Mouse (Mus musculus) heart, postnatal 36 days (tissue): ENCODE results near the gene Dnah2. TPM values are rescaled to one million over a fixed set of nuclear protein-coding genes. Genes with fewer than 3 reads are reported as not detected.
A peak's percentile ranks its signal among the peaks of the same experiment; 100 is the strongest.

Experiments
- DNase-seq, 2 experiments: peaks; one replicate each; pipeline ENCODE4 v3.0.0; 2021 to 2022
- intact Hi-C: fragments of 180-260 bp; cut with DNase I; formaldehyde crosslinking; loops from one replicate; pipeline ENCODE4 v1.15.1; 2025
- total RNA-seq, 2 experiments: library from RNA; stranded (reverse); gene quantifications; 2 replicates each; pipeline ENCODE4 v1.2.3; 2021

Gene Dnah2
- total RNA-seq, 2 experiments from 2014 or later, result 0.33 to 0.57 TPM

GRCm38 (mm10) chr11:69411538-69412203, 137.2 kb downstream of the Dnah2 start:
- intact Hi-C loops, result loop anchor here (10.0 kb wide), 2 partner anchors 583 to 823 kb away; partner anchors contain the start of genes 0610010K14Rik, Gabarap, Gm21988 and Phf23
- DNase-seq, result peak; percentile 73 to 82

DNA sequence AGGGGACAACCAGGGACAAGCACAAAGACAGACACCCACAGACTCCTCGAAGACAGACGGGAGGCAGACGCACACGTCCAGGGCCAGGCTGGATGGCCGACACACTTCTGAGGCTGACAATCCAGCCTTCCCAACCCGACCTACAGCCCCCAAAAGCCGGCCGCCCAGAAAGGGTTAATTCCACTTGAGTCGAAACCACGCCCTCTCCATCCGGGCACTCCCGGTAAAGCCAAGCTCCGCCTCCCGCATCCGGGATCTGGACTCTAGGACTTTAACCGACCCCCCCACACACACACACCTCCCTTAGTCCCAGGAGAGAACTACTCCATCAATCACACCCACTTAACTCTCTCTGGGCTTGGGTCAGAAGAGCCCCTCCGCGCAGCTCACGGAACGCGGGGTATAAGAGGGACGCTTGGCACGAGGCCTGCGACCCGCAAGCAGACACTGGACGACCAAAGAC, 137.8 kb downstream of the Dnah2 start:
- DNase-seq, result peak; percentile 93 to 95
- intact Hi-C loops, result loop anchor here (10.0 kb wide), 2 partner anchors 584 to 824 kb away; partner anchors contain the start of genes 0610010K14Rik, Gabarap, Gm21988 and Phf23

GRCm38 (mm10) chr11:69410310-69411072, 138.4 kb downstream of the Dnah2 start:
- DNase-seq, result peak; percentile 68 to 78
- intact Hi-C loops, result loop anchor here (10.0 kb wide), 2 partner anchors 584 to 824 kb away; partner anchors contain the start of genes 0610010K14Rik, Gabarap, Gm21988 and Phf23

DNA sequence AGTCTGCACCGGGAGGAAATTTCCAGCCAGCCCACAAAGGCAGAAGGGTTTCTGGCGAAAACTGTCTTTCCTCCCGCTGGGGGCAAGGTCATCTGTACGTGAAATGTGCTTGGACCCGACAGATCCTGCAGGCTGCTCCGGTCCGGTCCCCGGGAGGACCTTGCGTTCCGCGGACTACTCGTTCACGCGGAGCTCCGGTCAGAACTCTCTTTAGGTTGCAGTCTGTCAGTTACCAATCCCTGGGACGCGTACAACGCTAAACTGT, 138.9 kb downstream of the Dnah2 start:
- no peak for DNase-seq
- intact Hi-C loops, result loop anchor here (10.0 kb wide), 2 partner anchors 585 to 825 kb away; partner anchors contain the start of genes 0610010K14Rik, Gabarap, Gm21988 and Phf23

DNA sequence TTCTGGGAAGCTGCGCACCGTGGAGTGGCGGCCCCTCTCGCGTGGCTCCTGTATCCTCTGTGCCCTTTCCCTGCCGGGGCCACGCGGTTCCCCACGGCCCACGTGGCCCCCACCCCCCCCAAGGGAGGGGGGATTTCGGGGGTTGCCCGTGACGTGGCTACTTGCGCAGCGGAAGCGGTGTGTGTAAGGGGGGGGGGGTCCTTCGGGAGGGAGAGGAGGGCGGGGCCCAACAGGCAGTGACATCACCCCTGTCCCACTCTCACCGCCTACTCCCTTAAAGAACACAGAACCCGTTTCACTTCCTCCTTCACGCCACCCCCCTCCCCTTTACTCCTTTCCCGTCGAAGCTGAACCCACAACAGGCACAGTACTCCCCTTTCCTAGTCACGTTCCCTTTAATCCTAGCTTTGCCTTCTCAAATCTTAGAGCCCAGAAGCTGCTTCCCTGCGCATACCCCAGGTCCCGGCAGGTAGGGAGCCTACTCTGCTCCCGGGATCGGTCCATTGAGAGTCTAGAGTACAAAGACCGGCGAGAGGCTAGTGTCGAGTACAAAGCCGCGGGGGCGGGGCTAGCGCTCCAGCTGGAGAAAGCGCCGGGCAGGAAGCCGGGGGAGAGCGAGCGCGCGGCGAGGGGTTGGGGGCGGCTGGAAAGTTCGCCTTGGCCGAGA, 139.4 kb downstream of the Dnah2 start:
- intact Hi-C loops, result loop anchor here (1.0 to 10.0 kb wide), 3 partner anchors 9 to 825 kb away; partner anchors contain the start of genes 0610010K14Rik, Gabarap, Gm21988 and Phf23
- DNase-seq, result peak; percentile 81 to 84

- peak; percentile 77 to 85 for DNase-seq
- intact Hi-C loops, result loop anchor here (1.0 kb wide), 1 partner anchor 10 kb away; no protein-coding TSS in a partner anchor
Measured at GRCm38 (mm10) chr11:69408541-69409377, 140.2 kb downstream of the Dnah2 start.

GRCm38 (mm10) chr11:69407724-69408004, 141.2 kb downstream of the Dnah2 start:
- intact Hi-C loops, result no loop called here
- no peak for DNase-seq

DNA sequence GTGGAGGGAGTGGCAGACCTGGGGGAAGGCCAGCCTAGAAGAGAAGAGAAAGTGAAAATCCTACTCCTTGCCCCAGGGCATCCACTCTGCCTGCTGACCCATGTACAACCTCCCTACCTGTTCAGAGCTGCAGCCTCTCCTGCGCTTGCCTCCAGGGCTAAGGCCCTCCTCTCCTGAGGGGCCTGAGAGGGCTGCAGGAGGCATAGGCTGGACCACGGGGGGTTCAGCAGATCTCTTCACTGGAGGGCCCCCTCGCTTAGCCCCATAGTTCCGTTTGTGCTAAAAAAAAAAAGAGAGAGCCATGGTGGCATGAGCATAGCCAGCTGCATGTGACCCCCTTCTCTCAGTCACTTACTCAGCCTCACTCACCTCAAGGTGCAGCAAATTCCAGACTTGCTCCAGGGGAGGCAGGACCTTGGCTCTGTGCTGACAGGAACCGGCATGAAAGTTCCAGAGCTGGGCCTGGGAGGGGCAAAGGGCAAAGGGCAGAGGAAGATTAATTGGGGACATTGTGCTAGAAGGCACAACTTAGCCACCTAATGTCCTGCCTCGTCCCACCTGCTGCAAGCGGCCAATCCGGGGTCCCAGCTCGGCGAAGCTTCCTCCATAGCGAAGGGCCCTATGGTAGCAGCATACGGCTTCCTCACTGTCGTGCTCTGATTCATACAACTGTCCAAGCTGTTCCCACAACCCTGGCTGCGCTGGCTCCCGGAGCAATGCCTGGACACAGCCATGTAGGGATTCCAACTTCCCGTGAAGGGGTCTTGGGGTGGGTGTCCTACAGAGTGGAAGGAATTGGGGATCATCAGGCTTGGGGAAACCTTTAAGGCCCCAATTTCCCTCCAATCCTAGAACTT, 141.8 kb downstream of the Dnah2 start:
- DNase-seq, result no peak
- intact Hi-C loops, result no loop called here

GRCm38 (mm10) chr11:69406282-69406681, 142.6 kb downstream of the Dnah2 start:
- DNase-seq, result no peak
- intact Hi-C loops, result no loop called here

GRCm38 (mm10) chr11:69405397-69406200, 143.3 kb downstream of the Dnah2 start:
- no peak for DNase-seq
- intact Hi-C loops, result no loop called here

- DNase-seq, result no peak
- intact Hi-C loops, result no loop called here
Measured at GRCm38 (mm10) chr11:69404595-69405396, 144.1 kb downstream of the Dnah2 start.

- DNase-seq, result no peak
- intact Hi-C loops, result no loop called here
Measured at GRCm38 (mm10) chr11:69403691-69404594, 145.0 kb downstream of the Dnah2 start.

GRCm38 (mm10) chr11:69401987-69402386, 146.9 kb downstream of the Dnah2 start:
- DNase-seq, result no peak
- intact Hi-C loops, result loop anchor here (1.0 to 2.0 kb wide), 4 partner anchors 17 to 112 kb away; no protein-coding TSS in a partner anchor

DNA sequence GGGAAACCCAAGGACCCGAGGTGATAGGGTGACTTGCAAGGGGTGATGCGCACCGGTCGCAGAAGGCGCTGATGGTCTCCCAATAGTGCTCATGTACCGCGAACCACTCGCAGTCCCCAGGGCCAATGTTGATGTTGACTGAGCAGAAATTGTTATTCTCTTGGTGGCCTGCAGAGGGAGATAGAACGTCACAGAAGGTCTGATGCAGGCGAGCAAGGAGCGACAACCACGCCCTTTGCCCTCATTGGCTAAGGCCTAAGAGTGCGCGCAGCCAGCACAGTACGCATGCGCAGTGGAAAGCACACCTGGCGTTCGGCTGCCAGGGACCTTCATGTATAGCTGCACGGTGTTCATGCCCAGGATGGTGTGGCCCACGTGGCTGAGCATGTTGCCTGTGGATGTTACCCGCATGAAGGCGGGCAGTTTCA, 147.7 kb downstream of the Dnah2 start:
- intact Hi-C loops, result loop anchor here (1.0 to 2.0 kb wide), 4 partner anchors 18 to 113 kb away; no protein-coding TSS in a partner anchor
- peak; percentile 82 to 84 for DNase-seq

DNA sequence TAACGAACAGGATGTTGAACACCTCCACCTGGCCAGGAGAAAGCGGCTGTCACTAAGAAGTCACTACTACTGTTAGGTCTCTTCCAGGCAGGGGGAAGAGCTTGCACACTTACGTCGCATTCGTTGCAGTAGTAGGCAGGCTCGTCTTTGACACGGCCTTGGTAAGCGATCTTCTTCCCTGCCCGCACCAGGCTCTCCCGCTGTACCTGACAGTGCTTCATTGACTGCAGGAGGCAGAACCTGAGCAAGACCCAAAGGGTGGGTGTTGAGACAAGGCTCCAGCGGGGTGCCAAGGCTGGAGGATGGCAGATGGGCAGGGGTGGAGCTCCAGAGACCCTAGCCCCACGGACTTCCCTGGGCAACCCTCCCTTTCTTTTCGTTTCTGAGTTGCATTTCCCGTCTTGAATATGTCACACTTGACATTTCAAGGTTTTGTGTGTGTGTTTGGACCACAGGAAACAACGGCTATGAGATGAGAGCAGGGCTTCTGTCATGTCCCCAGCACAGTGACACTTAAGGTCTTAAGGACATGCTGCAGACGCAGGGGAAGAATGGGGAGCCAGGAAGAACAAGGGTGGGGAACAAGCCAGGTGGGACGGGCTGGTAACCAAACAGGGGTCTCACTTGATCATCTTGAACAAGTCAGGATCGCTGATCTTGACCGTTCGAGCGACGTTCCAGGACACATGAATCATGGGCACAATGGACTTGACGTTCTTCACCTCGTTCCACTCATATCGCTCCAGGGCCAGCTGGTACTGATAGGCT, 148.6 kb downstream of the Dnah2 start:
- DNase-seq, result no peak
- intact Hi-C loops, result loop anchor here (2.0 kb wide), 2 partner anchors 19 to 105 kb away; no protein-coding TSS in a partner anchor
